Mouse (Mus musculus) kidney, embryonic 15.5 days (tissue): ENCODE data around the gene Syt11. TPM values are rescaled to one million over a fixed set of nuclear protein-coding genes. Genes with fewer than 3 reads are reported as not detected.
"Not testable (repeated sequence)": the region's sequence is repeated elsewhere in the genome, so short reads cannot be mapped to it uniquely, and the experiment has no call there.

Experiments
- ATAC-seq: fragments of 200-750 bp; cut with Nextera tagmentation; replicated peaks from 2 replicates; pipeline ENCODE4 v1.8.0; 2017; ENCODE audit warnings: moderate TSS enrichment; ENCODE audit not compliant: low FRiP score
- H3K27ac ChIP-seq: fragments of 300-500 bp; sonication (generic); 2 replicates; pipeline ENCODE4 v1.5.1; 2015; ENCODE audit warnings: mild to moderate bottlenecking, inconsistent platforms
- H3K27me3 ChIP-seq: fragments of 300-500 bp; sonication (generic); 2 replicates; pipeline ENCODE4 v1.6.1; 2015; ENCODE audit warnings: inconsistent platforms
- H3K36me3 ChIP-seq: fragments of 300-500 bp; sonication (generic); 2 replicates; pipeline ENCODE4 v1.6.1; 2015; ENCODE audit warnings: inconsistent platforms
- H3K4me1 ChIP-seq: fragments of 300-500 bp; sonication (generic); 2 replicates; pipeline ENCODE4 v1.6.1; 2015; ENCODE audit warnings: inconsistent platforms
- H3K4me2 ChIP-seq: fragments of 300-500 bp; sonication (generic); 2 replicates; pipeline ENCODE4 v1.6.1; 2015; ENCODE audit warnings: moderate library complexity, mild to moderate bottlenecking, inconsistent platforms
- H3K4me3 ChIP-seq: fragments of 300-500 bp; sonication (generic); replicated peaks from 2 replicates; pipeline ENCODE4 v1.5.1; 2015; ENCODE audit warnings: mild to moderate bottlenecking, inconsistent platforms
- H3K9ac ChIP-seq: fragments of 300-500 bp; sonication (generic); 2 replicates; pipeline ENCODE4 v1.6.1; 2015; ENCODE audit warnings: mild to moderate bottlenecking, inconsistent platforms
- H3K9me3 ChIP-seq: fragments of 300-500 bp; sonication (generic); replicated peaks from 2 replicates; pipeline ENCODE4 v1.6.1; 2016; ENCODE audit warnings: inconsistent platforms
- WGBS: fragments of 180-500 bp; shearing (Covaris S2); methylation state at CpG from one replicate; pipeline ENCODE4 v1.1.7; 2015; ENCODE audit warnings: mixed read lengths; 5-methylcytosine and 5-hydroxymethylcytosine counted together
- polyA plus RNA-seq: library from polyadenylated mRNA; unstranded; fragments of >200 nt; fragmentation: Nextera tagmentation; extraction: Ambion mirVana; gene quantifications from 2 replicates; pipeline ENCODE4 v1.2.1, GENCODE M21; 2015

The Syt11 gene
- polyA plus RNA-seq, 1 experiment from 2014 or later, result 16.2 TPM

DNA sequence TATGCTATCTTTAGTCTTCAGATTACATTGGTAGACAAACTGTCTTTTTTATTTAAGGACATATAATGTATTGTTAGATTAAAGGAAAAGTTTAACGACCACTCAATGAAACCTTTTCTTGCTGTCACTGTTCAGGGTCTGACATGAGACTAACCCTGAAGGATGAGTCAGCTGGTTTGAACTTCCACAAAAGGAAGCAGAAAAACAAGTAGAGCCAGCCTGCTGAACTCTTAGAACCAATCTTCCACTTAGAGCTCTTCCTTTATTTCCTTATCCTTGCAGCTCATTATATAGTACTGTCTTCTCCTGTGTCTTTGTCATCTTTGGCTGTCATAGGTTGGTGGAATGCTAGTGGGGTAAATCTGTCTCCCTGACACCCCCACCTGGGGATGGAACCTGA lies 57.1 kb downstream of the Syt11 start:
- H3K4me3 ChIP-seq, result peak overlapping the region; percentile 88
- 21% methylated on average over 1 of the region's 1 CpGs for WGBS
- H3K4me1 ChIP-seq, result peaks cover 17% of the 10 kb centered on the region
- ATAC-seq, result no peak
- H3K4me2 ChIP-seq, result peak overlapping the region; percentile 78
- peaks cover 55% of the 10 kb centered on the region for H3K36me3 ChIP-seq
- H3K9me3 ChIP-seq, result no peaks in the 10 kb centered on the region
- H3K9ac ChIP-seq, result no peak overlapping the region
- no peak overlapping the region for H3K27ac ChIP-seq
- H3K27me3 ChIP-seq, result no peaks in the 10 kb centered on the region

DNA sequence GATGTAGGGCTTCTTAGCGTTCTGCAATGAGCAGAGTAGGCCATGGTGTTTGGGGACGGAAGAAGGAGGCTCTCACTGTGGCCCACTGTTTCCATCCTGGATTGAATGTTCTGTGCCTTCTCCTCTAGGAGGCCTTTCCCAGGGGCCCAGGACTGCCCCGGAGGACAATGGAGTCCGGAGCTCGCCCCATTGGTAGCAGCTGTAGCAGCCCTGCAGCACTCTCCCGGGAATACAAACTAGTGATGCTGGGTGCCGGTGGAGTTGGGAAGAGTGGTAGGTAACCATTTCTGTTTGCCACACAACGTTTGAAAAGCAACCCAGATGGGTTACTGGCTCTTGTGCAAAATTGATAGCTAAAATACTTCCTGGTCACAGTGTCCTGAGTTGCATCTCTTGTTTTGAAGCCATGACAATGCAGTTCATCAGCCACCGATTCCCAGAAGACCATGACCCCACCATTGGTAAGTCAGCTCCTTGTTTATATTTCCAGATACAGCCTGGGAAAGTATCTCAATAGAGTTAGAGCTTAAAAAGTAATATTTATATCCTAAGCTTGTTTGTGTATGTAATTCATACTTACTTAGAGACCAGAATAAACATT lies 57.7 kb downstream of the Syt11 start:
- Histone ChIP-seq H3K9ac (peak overlapping the region; percentile 66), H3K9me3 (no peaks in the 10 kb centered on the region), H3K4me3 (peak overlapping the region; percentile 88), H3K36me3 (peaks cover 61% of the 10 kb centered on the region), H3K27me3 (no peaks in the 10 kb centered on the region), H3K4me2 (peak overlapping the region; percentile 78), H3K27ac (peak overlapping the region; percentile 80), H3K4me1 (peaks cover 17% of the 10 kb centered on the region)
- 3% methylated on average over 9 of the region's 9 CpGs for WGBS
- peak; percentile 73 for ATAC-seq

DNA sequence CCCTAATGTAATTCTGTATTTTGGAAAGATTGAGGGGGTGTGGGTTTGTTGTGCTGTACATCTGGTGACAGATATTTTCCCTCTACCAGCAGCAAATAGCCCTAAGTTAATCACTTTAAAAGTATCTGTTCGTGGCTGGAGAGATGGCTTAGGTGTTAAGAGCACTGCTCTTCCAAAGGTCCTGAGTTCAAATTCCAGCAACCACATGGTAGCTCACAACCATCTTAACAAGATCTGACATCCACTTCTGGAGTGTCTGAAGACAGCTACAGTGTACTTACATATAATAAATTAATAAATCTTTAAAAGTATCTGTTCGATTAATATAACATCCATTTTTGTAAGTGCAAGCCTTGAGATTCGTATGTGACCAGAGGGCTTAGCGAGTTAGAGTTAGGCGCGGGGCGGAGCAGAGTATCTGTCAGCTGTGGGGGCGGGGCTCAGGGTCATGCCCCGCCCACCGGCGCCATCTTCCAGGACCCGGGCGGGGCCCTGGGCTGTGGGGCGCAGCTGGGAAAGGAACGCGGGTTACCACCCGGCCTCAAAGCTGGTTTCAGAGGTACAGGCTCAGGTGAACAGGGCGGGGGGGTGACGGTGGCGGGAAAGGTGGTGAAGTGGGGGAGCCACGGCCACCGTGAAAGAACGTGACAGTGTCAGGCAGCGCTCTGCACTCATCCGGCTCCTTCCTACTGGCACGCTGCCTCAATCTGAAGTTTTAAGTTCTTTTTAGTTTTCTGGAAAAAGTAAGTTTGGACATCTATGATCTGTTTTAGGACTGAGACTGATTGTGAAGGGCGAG lies 58.4 kb downstream of the Syt11 start, which contains the start of gene Rit1:
Gene Rit1, plus strand, starts transcription at position 440 of the 799 bp plus-strand sequence.
- Histone ChIP-seq H3K4me2 (peak within 1 kb of the TSS; percentile 78), H3K4me1 (peaks cover 17% of the 10 kb centered on the region), H3K27me3 (no peaks in the 10 kb centered on the region), H3K4me3 (peak within 1 kb of the TSS; percentile 88), H3K9ac (peak within 1 kb of the TSS; percentile 66), H3K9me3 (no peaks in the 10 kb centered on the region), H3K36me3 (peaks cover 64% of the 10 kb centered on the region), H3K27ac (peak within 1 kb of the TSS; percentile 80)
- peak; percentile 97 for ATAC-seq
- 2% methylated on average over 27 of the region's 27 CpGs for WGBS

DNA sequence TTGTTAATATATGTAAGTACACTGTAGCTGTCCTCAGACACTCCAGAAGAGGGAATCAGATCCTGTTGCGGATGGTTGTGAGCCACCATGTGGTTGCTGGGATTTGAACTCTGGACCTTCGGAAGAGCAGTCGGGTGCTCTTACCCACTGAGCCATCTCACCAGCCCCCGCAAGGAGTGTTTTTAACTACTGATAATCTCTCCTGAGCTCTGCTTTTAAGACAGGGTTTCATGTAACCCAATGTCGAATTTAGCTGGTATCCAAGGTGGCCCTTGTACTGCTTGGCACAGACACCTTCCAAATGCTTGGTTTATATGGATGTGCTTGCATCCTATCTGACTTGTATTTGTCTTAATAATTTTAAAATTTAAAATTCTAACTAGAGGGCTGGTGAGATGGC lies 59.2 kb downstream of the Syt11 start:
- peaks cover 64% of the 10 kb centered on the region for H3K36me3 ChIP-seq
- not testable (repeated sequence) for H3K4me3 ChIP-seq, H3K9ac ChIP-seq, H3K27ac ChIP-seq, H3K4me2 ChIP-seq, ATAC-seq, H3K27me3 ChIP-seq, H3K9me3 ChIP-seq
- peaks cover 17% of the 10 kb centered on the region for H3K4me1 ChIP-seq
- 90% methylated on average over 5 of the region's 5 CpGs for WGBS

DNA sequence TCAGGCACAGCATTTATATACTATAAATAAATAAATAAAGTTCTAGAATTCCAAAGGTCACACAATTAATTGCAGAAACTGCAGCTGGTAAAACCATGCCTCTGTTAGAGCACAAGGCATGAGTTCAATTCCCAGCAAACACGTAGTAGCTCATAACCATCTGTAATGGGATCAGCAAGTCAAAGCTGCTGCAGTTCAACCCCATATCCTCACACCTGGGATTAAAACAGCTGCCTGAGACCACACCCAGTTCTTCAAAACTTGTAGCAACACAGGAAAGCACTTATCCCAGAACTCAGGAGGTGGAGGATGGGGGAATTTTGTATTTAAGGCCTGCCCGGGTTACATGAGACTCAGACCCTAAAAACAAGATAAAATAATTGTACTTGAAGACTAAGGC lies 60.2 kb downstream of the Syt11 start:
- 70% methylated on average over 2 of the region's 2 CpGs for WGBS
- Histone ChIP-seq H3K9me3 (no peaks in the 10 kb centered on the region), H3K27me3 (no peaks in the 10 kb centered on the region), H3K27ac (no peak overlapping the region), H3K36me3 (peaks cover 64% of the 10 kb centered on the region), H3K9ac (no peak overlapping the region), H3K4me2 (no peak overlapping the region), H3K4me3 (no peak overlapping the region), H3K4me1 (peaks cover 17% of the 10 kb centered on the region)
- no peak for ATAC-seq

- Histone ChIP-seq H3K27ac (no peak overlapping the region), H3K36me3 (peaks cover 64% of the 10 kb centered on the region), H3K4me1 (peaks cover 12% of the 10 kb centered on the region), H3K9me3 (no peaks in the 10 kb centered on the region), H3K4me3 (no peak overlapping the region), H3K27me3 (no peaks in the 10 kb centered on the region), H3K4me2 (no peak overlapping the region), H3K9ac (no peak overlapping the region)
- WGBS, result 93% methylated on average over 4 of the region's 4 CpGs
- ATAC-seq, result no peak
Observed at GRCm38 (mm10) chr3:88713709-88714108, 61.3 kb downstream of the Syt11 start.

DNA sequence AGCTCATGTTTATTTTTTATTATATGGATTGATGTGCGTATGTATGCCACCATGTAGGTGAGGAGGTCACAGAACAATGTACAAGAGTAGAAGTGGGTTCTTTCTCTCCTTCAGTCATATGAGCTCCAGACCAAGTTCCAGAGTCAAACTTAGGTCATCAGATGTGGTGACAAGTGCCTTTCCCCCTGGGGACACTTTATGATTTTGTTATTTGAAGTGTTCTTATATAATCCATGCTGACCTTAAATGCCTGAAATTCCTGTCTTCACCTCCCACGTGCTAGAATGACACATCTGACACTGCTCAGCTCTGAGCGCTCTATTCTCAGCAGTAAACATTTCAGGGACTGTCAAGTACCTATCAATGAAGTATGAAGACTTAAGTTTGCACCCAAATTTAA lies 73.7 kb downstream of the Syt11 start:
- Histone ChIP-seq H3K27me3 (no peaks in the 10 kb centered on the region), H3K4me1 (no peaks in the 10 kb centered on the region), H3K36me3 (peaks cover 94% of the 10 kb centered on the region), H3K9me3 (no peaks in the 10 kb centered on the region), H3K27ac (no peak overlapping the region), H3K4me3 (no peak overlapping the region), H3K9ac (no peak overlapping the region), H3K4me2 (no peak overlapping the region)
- 68% methylated on average over 3 of the region's 3 CpGs for WGBS
- no peak for ATAC-seq

DNA sequence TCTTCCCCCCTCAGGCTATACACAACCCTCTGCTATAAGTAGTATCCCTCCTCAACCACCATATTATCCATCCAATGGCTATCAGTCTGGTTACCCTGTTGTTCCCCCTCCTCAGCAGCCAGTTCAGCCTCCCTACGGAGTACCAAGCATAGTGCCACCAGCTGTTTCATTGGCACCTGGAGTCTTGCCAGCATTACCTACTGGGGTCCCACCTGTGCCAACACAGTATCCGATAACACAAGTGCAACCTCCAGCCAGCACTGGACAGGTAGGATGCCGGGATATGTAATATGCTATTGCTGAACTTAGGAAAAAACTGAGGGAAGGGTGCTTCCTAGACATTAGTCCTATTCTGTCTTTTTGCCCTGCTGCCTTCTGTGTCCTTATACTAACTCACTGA lies 74.7 kb downstream of the Syt11 start:
- H3K4me2 ChIP-seq, result no peak overlapping the region
- no peak overlapping the region for H3K9ac ChIP-seq
- no peaks in the 10 kb centered on the region for H3K27me3 ChIP-seq
- no peak overlapping the region for H3K4me3 ChIP-seq
- no peak for ATAC-seq
- no peak overlapping the region for H3K27ac ChIP-seq
- no peaks in the 10 kb centered on the region for H3K4me1 ChIP-seq
- no peaks in the 10 kb centered on the region for H3K9me3 ChIP-seq
- peaks cover 96% of the 10 kb centered on the region for H3K36me3 ChIP-seq
- 92% methylated on average over 3 of the region's 3 CpGs for WGBS

GRCm38 (mm10) chr3:88698834-88699233 lies 76.1 kb downstream of the Syt11 start:
- 89% methylated on average over 6 of the region's 6 CpGs for WGBS
- no peak overlapping the region for H3K4me3 ChIP-seq
- H3K27ac ChIP-seq, result no peak overlapping the region
- H3K27me3 ChIP-seq, result no peaks in the 10 kb centered on the region
- no peak overlapping the region for H3K4me2 ChIP-seq
- no peaks in the 10 kb centered on the region for H3K9me3 ChIP-seq
- no peaks in the 10 kb centered on the region for H3K4me1 ChIP-seq
- ATAC-seq, result no peak
- peaks cover 96% of the 10 kb centered on the region for H3K36me3 ChIP-seq
- H3K9ac ChIP-seq, result no peak overlapping the region

DNA sequence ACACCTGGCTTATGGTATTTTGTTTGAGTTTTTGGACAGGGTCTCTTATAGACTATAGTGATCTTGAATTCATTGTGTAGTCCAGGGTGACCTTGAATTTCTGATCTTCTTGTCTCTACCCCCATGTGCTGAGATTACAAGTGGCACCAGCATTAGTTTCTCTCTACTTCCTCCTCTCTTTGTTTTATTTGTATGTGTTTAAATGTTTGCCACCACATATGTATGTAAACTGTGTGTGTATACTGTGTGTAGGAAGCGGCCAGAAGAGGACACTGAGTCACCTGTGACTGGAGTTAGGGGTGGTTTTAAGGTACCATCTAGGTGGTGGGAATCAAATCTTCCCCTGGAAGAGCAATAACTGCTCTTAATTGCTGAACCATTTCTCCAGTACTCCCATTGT lies 76.9 kb downstream of the Syt11 start:
- Histone ChIP-seq H3K4me2 (no peak overlapping the region), H3K9ac (no peak overlapping the region), H3K27ac (no peak overlapping the region), H3K4me3 (no peak overlapping the region), H3K4me1 (no peaks in the 10 kb centered on the region), H3K27me3 (no peaks in the 10 kb centered on the region), H3K9me3 (no peaks in the 10 kb centered on the region), H3K36me3 (peaks cover 95% of the 10 kb centered on the region)
- no peak for ATAC-seq
- 93% methylated on average over 1 of the region's 1 CpGs for WGBS

- no peaks in the 10 kb centered on the region for H3K9me3 ChIP-seq
- no peak overlapping the region for H3K9ac ChIP-seq
- H3K4me2 ChIP-seq, result no peak overlapping the region
- no peaks in the 10 kb centered on the region for H3K27me3 ChIP-seq
- H3K27ac ChIP-seq, result no peak overlapping the region
- peaks cover 99% of the 10 kb centered on the region for H3K36me3 ChIP-seq
- H3K4me3 ChIP-seq, result no peak overlapping the region
- H3K4me1 ChIP-seq, result no peaks in the 10 kb centered on the region
- ATAC-seq, result no peak
Observed at GRCm38 (mm10) chr3:88695545-88695944, 79.4 kb downstream of the Syt11 start.
